Mouse (Mus musculus): ENCODE measurements around the gene Cks2.

- no peak for TF ChIP-seq CTCF (IDR thresholded peaks at IDR 0.05; ENCODE audit: control insufficient read depth, insufficient read depth, low read length)
- TF ChIP-seq POLR2A (IDR thresholded peaks at IDR 0.05; ENCODE audit: borderline replicate concordance, control insufficient read depth, low read depth, low read length) = no peak
Observed at GRCm38 (mm10) chr13:51638958-51639357, 6.1 kb upstream of the Cks2 start.

All from bone marrow, adult 2 months (tissue).